Mouse (Mus musculus) embryonic facial prominence, embryonic 11.5 days (tissue): ENCODE results near the gene Fstl4. TPM values are rescaled to one million over a fixed set of nuclear protein-coding genes. Genes with fewer than 3 reads are reported as not detected.

Source experiments
- ATAC-seq: fragments of 200-750 bp; cut with Nextera tagmentation; replicated peaks from 2 replicates; pipeline ENCODE4 v1.8.0; 2017; ENCODE audit warnings: low read depth; ENCODE audit not compliant: insufficient number of reproducible peaks, low FRiP score, low TSS enrichment
- DNase-seq: peaks from one replicate; pipeline ENCODE4 v3.0.0-alpha.2; 2015; ENCODE audit warnings: low spot score
- H3K27ac ChIP-seq: fragments of 300-500 bp; sonication (generic); replicated peaks from 2 replicates; pipeline ENCODE4 v1.5.1; 2014; ENCODE audit warnings: mild to moderate bottlenecking, low read depth, low read length, control low read depth
- H3K27me3 ChIP-seq: fragments of 300-500 bp; sonication (generic); 2 replicates; pipeline ENCODE4 v1.6.1; 2014; ENCODE audit warnings: mild to moderate bottlenecking, low read length, moderate library complexity, mixed read lengths; ENCODE audit not compliant: control insufficient read depth, insufficient read depth
- H3K36me3 ChIP-seq: fragments of 300-500 bp; sonication (generic); replicated peaks from 2 replicates; pipeline ENCODE4 v1.6.1; 2014; ENCODE audit warnings: low read depth, mild to moderate bottlenecking, low read length, moderate library complexity, mixed read lengths; ENCODE audit not compliant: control insufficient read depth, insufficient read depth
- H3K4me1 ChIP-seq: fragments of 300-500 bp; sonication (generic); 2 replicates; pipeline ENCODE4 v1.6.1; 2014; ENCODE audit warnings: low read length, mixed read lengths; ENCODE audit not compliant: control insufficient read depth, insufficient read depth
- H3K4me2 ChIP-seq: fragments of 300-500 bp; sonication (generic); 2 replicates; pipeline ENCODE4 v1.6.1; 2014; ENCODE audit warnings: low read depth, mild to moderate bottlenecking, control low read depth, low read length, moderate library complexity
- H3K4me3 ChIP-seq: fragments of 300-500 bp; sonication (generic); 2 replicates; pipeline ENCODE4 v1.5.1; 2014; ENCODE audit warnings: low read depth, low read length, control low read depth
- H3K9ac ChIP-seq: fragments of 300-500 bp; sonication (generic); replicated peaks from 2 replicates; pipeline ENCODE4 v1.6.1; 2014; ENCODE audit warnings: mild to moderate bottlenecking, control low read depth, low read length
- H3K9me3 ChIP-seq: fragments of 300-500 bp; sonication (generic); replicated peaks from 2 replicates; pipeline ENCODE4 v1.6.1; 2016; ENCODE audit warnings: mild to moderate bottlenecking, low read length, inconsistent platforms, mixed read lengths; ENCODE audit not compliant: control insufficient read depth
- WGBS: fragments of 180-500 bp; shearing (Covaris S2); extraction: QIAGEN DNeasy Blood & Tissue Kit; methylation state at CpG from one replicate; pipeline ENCODE4 v1.1.7; 2014; 5-methylcytosine and 5-hydroxymethylcytosine counted together
- polyA plus RNA-seq: library from polyadenylated mRNA; unstranded; fragments of >200 nt; fragmentation: Nextera tagmentation; extraction: Ambion mirVana; gene quantifications from 2 replicates; pipeline ENCODE4 v1.2.1, GENCODE M21; 2014

Gene Fstl4
- polyA plus RNA-seq, 1 experiment from 2014 or later: 1.0 TPM

DNA sequence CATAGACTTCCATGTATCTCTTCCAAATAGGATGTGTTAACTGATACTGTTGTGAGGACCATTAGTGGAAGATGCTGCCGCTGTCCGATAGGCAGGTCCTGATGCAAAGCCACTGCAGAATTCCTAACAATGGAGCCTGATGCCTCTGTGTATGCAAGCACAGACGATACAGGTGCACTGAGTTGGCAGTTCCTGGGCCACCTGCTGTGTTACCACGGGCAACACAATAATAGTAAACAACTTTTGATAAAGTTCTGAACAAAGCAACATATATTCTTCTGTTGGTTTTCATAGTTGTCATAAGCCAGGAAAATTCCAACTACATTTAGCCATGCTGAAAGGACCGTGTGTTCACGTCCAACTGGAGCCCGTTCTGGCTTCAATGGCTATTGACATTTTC lies 271.0 kb downstream of the Fstl4 start:
- H3K9ac ChIP-seq: no peak overlapping the region
- no peaks in the 10 kb centered on the region for H3K4me1 ChIP-seq
- no peaks in the 10 kb centered on the region for H3K27me3 ChIP-seq
- no peak overlapping the region for H3K4me2 ChIP-seq
- WGBS: 82% methylated on average over 7 of the region's 7 CpGs
- H3K36me3 ChIP-seq: no peaks in the 10 kb centered on the region
- no peak for DNase-seq
- no peak for ATAC-seq
- H3K27ac ChIP-seq: no peak overlapping the region
- no peak overlapping the region for H3K4me3 ChIP-seq
- H3K9me3 ChIP-seq: no peaks in the 10 kb centered on the region

DNA sequence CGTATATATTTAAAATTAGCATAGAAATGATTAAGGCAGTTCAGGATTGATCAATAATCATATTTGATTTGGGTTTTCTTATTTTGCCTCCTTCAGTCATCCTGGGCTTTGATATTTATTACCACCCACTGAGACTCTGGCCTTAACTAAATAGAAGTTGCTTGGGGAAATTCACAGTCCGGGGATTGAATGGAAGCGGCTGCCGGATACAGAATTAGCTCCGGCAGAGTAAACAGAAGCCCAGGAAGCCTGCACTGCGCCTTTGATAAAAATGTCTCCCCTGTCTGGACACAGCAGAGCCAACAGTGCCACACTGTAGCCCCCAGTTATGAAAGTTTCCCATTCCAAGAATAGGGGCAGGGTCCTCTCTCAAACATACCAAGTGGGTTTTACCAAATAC lies 282.4 kb downstream of the Fstl4 start:
- 49% methylated on average over 6 of the region's 6 CpGs for WGBS
- no peak for DNase-seq

DNA sequence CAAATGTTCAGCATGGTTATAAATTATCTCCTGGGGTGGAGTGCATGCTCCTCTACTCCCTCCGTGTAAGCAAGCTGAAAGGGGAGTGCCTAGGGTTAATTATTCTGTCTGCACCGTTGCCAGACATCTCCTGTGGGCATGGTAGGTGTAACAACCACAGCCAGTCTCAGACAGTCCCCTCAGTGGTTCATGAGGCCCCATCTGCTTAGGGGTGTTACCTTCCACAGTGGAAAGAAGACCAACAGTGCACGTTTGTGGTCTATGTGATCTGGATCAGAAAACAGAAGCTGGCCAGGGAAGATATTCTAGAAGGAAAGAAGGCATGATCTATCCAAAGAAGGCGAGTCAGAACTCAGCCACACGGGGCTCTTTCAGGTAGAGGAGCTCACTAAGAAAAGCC lies 289.7 kb downstream of the Fstl4 start:
- ATAC-seq: no peak
- Histone ChIP-seq H3K9ac (no peak overlapping the region), H3K9me3 (no peaks in the 10 kb centered on the region), H3K4me1 (no peaks in the 10 kb centered on the region), H3K4me3 (no peak overlapping the region), H3K4me2 (no peak overlapping the region), H3K27me3 (no peaks in the 10 kb centered on the region), H3K27ac (no peak overlapping the region), H3K36me3 (no peaks in the 10 kb centered on the region)
- DNase-seq: no peak
- 66% methylated on average over 5 of the region's 5 CpGs for WGBS

More for the DNA sequence above, 282.4 kb downstream of the Fstl4 start:
- H3K9me3 ChIP-seq: no peaks in the 10 kb centered on the region
- H3K9ac ChIP-seq: no peak overlapping the region
- no peak overlapping the region for H3K27ac ChIP-seq
- no peak for ATAC-seq
- H3K36me3 ChIP-seq: no peaks in the 10 kb centered on the region
- no peak overlapping the region for H3K4me2 ChIP-seq
- no peaks in the 10 kb centered on the region for H3K4me1 ChIP-seq
- no peaks in the 10 kb centered on the region for H3K27me3 ChIP-seq
- no peak overlapping the region for H3K4me3 ChIP-seq

DNA sequence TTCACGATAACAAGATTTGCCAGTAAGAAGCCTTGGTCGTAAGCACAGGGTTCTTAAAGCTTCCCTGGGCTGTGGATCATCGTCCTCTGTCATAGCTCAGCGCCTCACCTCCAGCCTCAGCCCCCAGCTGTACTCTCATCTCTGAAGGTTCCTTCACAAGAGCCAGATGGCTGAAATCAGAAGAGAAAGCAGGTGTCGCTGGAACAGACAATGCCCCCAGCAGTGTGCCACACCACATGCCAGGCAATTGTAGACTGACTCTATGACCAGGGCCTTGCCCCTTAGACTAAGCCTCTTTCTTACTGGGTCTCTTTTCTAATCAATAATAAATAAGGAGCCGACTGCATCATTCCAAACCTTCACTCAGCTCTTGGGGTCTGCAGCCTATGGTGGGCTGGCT lies 291.5 kb downstream of the Fstl4 start:
- H3K9ac ChIP-seq: no peak overlapping the region
- H3K27ac ChIP-seq: no peak overlapping the region

DNA sequence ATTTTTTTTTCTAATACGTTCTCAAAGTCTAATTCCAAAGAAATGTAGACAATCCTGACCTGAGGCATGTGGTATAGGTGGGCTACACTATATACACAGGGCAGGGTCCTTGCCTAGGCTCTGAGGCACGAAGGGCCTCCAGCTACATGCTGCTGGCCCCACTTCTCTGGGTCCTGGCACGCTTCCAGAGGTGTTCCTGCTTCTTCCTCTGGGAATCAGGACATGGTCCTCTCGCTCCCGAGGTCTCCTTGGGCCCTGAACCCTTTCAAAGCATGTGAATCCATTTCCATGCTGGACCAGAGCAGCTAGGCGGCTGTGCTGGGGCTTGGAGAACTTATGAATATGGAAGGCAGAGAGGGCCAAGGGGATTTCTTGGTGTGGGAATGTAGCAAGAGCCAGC lies 292.3 kb downstream of the Fstl4 start:
- no peak for ATAC-seq
- H3K4me2 ChIP-seq: no peak overlapping the region
- no peaks in the 10 kb centered on the region for H3K9me3 ChIP-seq
- H3K4me3 ChIP-seq: no peak overlapping the region
- no peaks in the 10 kb centered on the region for H3K4me1 ChIP-seq
- H3K36me3 ChIP-seq: no peaks in the 10 kb centered on the region
- WGBS: 85% methylated on average over 6 of the region's 6 CpGs
- H3K27ac ChIP-seq: no peak overlapping the region
- no peaks in the 10 kb centered on the region for H3K27me3 ChIP-seq
- no peak overlapping the region for H3K9ac ChIP-seq
- DNase-seq: no peak

More for the DNA sequence above, 291.5 kb downstream of the Fstl4 start:
- ATAC-seq (no peak), DNase-seq (no peak)
- H3K9me3 ChIP-seq: no peaks in the 10 kb centered on the region
- no peaks in the 10 kb centered on the region for H3K27me3 ChIP-seq
- H3K36me3 ChIP-seq: no peaks in the 10 kb centered on the region
- no peaks in the 10 kb centered on the region for H3K4me1 ChIP-seq
- H3K4me3 ChIP-seq: no peak overlapping the region
- H3K4me2 ChIP-seq: no peak overlapping the region
- WGBS: 81% methylated on average over 6 of the region's 6 CpGs

DNA sequence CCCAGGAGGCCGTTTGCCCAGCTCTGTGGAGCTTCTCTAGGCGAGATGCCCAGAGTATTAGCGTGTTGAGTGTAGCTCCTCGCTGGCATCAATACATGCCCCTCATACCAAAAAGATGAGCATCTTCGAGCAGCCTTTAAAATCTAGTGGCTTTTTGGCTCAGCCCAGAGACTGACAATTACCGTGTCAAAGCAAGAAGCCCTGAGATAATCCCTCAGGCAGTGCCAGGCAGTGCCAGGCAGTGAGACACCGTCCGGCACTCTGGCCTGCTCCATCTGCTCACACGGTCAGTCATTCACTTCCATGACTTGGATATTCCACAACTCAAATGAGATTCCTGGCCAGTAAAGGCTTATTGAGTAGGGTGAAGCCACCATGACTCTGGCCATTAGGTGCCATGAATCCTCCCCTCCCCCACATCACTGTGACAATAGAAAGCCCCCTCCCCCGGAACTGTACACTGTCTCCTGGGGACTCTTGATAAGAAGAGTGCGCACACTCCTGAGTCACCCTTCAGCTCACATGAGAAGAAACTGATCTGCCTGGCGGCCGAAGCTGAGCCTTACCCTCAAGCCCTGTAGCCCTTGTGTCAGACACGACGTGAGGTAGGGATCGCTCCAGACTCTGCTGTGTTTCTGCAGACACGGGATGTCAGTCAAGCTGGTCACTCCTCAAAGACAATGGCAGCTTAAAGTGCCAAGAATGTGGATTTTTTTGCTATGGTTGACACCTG lies 293.6 kb downstream of the Fstl4 start:
- WGBS: 75% methylated on average over 17 of the region's 17 CpGs
- no peak for ATAC-seq
- H3K4me2 ChIP-seq: no peak overlapping the region

DNA sequence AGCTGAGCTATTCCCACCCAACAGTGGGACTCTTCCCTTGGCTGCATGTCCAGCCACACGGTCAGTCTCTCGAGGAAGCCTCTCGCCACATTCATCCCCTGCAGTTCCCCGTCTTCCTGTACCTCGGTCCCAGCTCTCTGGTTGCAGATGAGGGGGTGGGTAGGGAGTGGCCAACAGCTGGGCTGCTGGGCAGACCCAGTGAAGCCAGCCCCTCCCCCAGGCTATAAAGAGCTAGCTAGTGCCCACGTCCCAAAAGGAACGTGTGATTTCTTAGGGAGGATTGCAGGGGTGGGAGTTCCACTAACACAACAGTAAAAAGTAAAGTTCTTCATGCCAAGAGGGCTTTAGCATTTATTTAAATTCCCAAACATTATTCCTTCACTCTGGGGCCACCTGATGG lies 294.1 kb downstream of the Fstl4 start:
- H3K9ac ChIP-seq: no peak overlapping the region
- H3K36me3 ChIP-seq: no peaks in the 10 kb centered on the region
- H3K4me3 ChIP-seq: no peak overlapping the region
- no peak for DNase-seq
- H3K27ac ChIP-seq: no peak overlapping the region
- no peaks in the 10 kb centered on the region for H3K4me1 ChIP-seq
- 28% methylated on average over 7 of the region's 7 CpGs for WGBS
- no peaks in the 10 kb centered on the region for H3K27me3 ChIP-seq
- no peak for ATAC-seq
- no peaks in the 10 kb centered on the region for H3K9me3 ChIP-seq
- H3K4me2 ChIP-seq: no peak overlapping the region

More for the DNA sequence above, 293.6 kb downstream of the Fstl4 start:
- no peaks in the 10 kb centered on the region for H3K9me3 ChIP-seq
- no peak overlapping the region for H3K27ac ChIP-seq
- no peak for DNase-seq
- H3K9ac ChIP-seq: no peak overlapping the region
- no peak overlapping the region for H3K4me3 ChIP-seq
- no peaks in the 10 kb centered on the region for H3K36me3 ChIP-seq
- no peaks in the 10 kb centered on the region for H3K27me3 ChIP-seq
- no peaks in the 10 kb centered on the region for H3K4me1 ChIP-seq

DNA sequence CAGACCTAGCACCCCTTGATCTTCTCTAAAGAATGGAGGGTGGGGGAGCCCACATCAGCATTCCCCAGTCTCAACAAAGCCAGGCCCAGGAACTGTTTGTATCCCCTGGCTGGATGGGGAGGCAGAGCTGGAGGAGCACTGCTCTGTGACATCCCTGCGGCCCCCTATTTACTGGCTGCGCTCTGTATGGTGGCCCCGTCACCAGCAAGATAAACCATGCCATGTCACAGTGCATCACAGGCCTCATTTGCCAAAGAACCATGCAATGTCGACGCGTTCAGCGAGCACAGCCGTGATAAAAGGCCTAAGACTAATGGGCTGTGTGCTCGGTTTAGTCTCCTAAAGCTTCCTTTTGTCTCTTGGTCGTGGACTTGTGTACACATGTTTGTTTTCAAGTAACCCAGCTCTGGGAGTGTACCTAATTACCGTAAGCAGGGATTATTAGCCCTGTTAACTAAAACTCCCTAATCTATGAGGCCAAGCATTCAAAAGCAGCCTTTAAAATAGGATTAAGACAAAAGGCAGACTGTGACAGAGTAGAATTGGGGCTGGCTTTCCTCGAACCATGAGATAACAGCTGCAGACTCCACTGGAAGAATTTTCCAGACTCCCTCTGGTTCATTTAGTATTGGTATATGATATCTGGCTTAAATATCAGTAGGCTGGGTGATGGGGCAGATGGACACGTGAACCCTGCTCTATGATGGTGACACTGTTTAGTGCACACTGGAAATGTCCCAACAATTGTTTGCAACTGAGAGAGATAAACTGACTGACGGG lies 303.5 kb downstream of the Fstl4 start:
- Histone ChIP-seq H3K4me2 (no peak overlapping the region), H3K36me3 (no peaks in the 10 kb centered on the region), H3K9ac (no peak overlapping the region), H3K4me3 (no peak overlapping the region), H3K27me3 (no peaks in the 10 kb centered on the region), H3K27ac (no peak overlapping the region), H3K9me3 (no peaks in the 10 kb centered on the region), H3K4me1 (no peaks in the 10 kb centered on the region)
- 48% methylated on average over 14 of the region's 14 CpGs for WGBS
- no peak for DNase-seq
- ATAC-seq: no peak
